Mouse (Mus musculus) ES-Bruce4 (cell line): ENCODE results near the gene Wdr63.

Experiments used
- CTCF ChIP-seq: IDR thresholded peaks from one replicate; pipeline ENCODE4 v1.8.1; 2011; ENCODE audit warnings: low read depth, low read length
- POLR2A ChIP-seq: IDR thresholded peaks from one replicate; pipeline ENCODE4 v1.8.1; 2011; ENCODE audit warnings: low read length; ENCODE audit not compliant: insufficient read depth

DNA sequence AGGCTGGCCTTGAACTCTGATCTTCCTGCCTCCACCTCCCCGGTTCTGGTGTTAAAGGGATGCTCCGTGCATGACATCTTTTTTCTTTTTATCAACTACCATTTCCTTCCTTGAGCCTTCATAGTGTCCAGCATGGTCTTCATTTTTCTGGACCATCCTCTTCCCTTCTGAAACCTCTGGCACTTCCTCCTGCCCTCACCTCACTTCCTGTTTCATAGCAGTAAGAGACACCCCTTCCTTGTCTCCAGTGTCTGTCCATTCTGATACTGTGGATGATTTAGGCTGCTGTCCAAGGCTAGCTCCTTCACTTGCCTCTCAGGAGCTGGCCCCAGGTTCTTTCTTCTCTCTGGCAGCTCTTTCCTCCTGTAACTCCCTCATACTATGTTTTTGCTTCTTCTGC, 27.5 kb upstream of the Wdr63 start:
- TF ChIP-seq CTCF: no peak
- no peak for TF ChIP-seq POLR2A
